Mouse (Mus musculus) kidney, adult 2 months (tissue): ENCODE results near the gene Ghrl.

Experiments used
- CTCF ChIP-seq: fragments of 200-500 bp; conservative IDR thresholded peaks from 2 replicates; pipeline ENCODE4 v1.5.1; 2011; ENCODE audit warnings: low read depth, mild to moderate bottlenecking, control low read depth, low read length, moderate library complexity, mixed read lengths; ENCODE audit not compliant: insufficient read depth, insufficient read length
- POLR2A ChIP-seq: fragments of 200-500 bp; IDR thresholded peaks from one replicate; pipeline ENCODE4 v1.6.1; 2011; ENCODE audit warnings: low read depth, low read length, control low read depth

GRCm38 (mm10) chr6:113683081-113683825 is 36.4 kb downstream of the Ghrl start:
- no peak for TF ChIP-seq CTCF
- no peak for TF ChIP-seq POLR2A
